Mouse (Mus musculus): Measurements from ENCODE around the gene Gprin1. TPM values are rescaled to one million over a fixed set of nuclear protein-coding genes. Genes with fewer than 3 reads are reported as not detected.

Gene Gprin1
- total RNA-seq, 2 experiments from 2014 or later: 135 to 142 TPM

DNA sequence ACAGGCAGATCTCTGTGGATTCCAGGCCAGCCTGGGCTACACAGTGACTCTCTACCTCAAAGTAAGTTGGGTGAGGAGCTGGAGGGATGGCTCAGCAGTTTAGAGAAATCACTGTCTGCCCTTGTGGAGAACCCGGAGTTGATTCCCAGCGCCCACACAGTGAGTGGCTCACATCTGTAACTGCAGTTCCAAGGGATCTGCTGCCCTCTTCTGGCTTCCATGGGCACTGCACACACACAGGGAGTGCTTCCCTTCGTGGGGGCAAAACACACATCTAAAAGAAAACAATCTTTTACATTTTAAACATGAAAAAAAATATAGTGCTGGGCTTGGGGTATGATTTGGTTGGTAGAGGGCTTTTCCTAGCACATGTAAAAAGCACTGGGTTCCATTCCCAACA lies 26.5 kb downstream of the Gprin1 start:
- no peak for DNase-seq

DNA sequence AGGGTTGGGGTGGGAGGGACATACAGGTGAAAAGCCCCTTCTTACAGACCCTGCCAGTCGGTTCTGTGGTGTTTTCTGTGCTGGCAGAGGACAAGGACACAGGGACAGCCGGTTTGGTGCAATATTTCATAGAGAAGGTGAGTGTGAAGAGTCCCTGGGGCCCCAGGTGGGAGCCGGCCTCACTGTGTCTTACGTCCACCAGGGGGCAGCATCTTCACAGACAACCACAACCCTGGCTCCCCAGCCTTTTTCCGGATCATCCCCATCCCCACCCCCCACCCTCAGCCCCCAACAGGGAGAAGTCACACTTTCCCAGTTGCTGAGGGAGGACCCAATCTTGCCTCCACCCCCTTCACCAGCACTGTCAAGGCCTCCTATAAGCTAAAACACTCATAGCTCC lies 32.8 kb downstream of the Gprin1 start:
- peak; percentile 49 to 58 for DNase-seq

DNA sequence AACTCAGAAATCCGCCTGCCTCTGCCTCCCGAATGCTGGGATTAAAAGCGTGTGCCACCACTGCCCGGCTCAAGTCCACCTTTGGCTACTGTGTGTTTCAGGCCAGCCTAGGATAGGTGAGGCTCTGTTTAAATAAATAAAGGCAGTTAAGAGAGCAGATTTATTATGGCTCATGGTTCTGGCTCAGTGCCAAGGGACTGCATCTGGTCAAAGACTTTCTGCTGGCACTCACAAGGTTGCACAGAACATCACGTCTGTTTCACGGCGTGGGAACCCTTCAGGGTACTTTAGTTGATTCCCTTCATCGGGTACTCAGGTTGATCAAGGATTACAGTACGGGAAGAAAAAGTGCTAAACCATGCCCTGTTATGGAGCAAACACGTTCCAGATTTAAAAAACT lies 34.7 kb downstream of the Gprin1 start:
- no peak for DNase-seq

DNA sequence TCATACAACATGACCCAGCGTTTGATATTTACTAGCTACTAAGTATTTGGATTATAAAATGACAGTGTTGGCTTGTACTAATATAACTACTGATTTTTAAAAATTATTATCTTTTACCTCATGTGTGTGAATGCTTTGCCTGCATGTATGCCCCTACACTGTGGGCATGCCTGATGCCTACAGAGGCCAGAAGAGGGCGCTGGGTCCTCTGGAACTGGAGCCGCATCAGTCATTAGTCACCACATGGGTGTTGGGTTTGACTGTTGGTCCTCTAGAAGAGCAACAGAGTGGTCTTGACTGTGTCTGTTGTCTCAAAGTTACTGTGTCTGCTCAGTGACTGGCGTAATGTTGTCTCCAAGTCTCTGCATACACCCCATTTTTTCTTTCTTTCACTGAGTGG lies 35.3 kb downstream of the Gprin1 start:
- no peak for DNase-seq

DNA sequence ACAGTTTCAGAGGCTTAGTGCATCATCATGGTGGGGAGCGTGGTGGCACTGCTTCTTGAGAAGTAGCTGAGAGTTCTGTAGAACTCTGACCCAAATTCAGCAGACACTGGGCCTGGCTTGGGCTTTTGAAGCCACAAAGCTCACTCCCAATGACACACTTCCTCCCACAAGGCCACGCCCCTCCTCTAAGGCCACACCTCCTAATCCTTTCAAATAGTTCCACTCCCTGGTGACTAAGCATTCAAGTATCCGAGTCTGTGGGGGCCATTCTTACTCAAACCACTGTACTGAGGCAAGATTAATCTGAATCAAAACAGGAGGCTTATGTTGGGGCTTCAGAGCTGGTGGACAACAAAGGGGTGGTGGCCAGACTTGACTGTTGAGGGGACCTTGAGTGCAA lies 38.8 kb downstream of the Gprin1 start:
- DNase-seq: no peak

DNA sequence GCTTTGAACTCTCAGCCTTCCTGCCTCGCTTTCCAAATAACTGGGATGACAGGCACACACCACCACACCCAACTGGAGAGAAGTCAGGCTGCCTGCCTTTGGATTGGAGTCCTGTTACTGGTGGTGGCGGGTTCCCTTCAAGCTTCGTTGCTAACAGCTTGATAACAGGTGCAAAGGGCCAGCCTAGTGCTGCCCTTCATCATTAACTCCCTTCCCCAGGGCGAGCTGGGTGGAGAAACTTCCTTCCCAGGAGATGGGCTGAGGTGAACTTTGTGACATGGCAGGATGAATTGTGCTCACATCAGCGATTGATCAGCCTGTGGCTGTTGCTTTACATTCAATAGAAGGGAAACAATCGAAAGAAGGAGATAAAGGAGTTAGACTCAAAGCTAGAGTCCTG lies 44.8 kb downstream of the Gprin1 start:
- no peak for DNase-seq

DNA sequence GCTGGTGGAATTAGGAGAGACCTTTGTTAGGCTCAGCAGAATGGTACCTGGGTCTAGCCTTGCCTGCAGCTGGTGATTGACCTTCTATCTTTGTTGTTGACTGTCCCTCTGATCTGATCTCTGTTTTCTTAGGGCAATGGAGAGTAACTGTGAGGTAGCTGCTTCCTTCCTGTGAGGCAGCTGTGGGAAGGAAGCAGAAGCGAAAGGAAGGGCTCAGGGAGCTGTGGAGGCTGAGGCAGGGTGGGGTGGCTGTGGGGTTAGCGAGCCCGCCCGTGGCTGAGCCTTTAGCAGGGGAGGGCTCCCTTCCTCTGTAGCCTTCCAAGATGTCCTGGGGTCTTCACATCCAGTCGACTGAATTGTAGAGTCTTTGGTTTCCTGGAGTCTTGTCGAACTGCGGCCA lies 47.2 kb downstream of the Gprin1 start:
- no peak for DNase-seq

DNA sequence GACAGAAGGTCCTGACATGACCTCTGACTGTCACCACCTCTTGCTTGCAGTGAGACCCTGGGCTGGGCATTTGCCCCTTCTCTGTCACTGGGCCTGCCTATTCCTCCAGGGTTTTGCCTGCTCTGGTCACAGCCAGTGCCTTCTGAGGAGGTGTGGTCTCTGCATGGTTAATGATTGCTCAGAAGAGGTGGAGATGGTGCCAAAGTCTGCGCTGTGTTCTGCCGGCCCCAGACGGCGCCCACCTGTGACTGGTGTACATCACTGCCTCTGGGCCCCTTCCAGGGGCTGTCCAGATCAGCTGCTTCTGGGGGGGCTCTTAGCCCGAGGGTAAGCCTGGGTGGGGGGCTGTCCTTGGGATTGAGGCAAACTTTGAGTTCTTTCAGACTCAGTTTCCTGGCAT lies 48.4 kb downstream of the Gprin1 start, which contains the start of gene Cdhr2:
Gene Cdhr2 (plus strand): TSS at position 219 of the 400 bp plus-strand sequence.
- DNase-seq: no peak

DNA sequence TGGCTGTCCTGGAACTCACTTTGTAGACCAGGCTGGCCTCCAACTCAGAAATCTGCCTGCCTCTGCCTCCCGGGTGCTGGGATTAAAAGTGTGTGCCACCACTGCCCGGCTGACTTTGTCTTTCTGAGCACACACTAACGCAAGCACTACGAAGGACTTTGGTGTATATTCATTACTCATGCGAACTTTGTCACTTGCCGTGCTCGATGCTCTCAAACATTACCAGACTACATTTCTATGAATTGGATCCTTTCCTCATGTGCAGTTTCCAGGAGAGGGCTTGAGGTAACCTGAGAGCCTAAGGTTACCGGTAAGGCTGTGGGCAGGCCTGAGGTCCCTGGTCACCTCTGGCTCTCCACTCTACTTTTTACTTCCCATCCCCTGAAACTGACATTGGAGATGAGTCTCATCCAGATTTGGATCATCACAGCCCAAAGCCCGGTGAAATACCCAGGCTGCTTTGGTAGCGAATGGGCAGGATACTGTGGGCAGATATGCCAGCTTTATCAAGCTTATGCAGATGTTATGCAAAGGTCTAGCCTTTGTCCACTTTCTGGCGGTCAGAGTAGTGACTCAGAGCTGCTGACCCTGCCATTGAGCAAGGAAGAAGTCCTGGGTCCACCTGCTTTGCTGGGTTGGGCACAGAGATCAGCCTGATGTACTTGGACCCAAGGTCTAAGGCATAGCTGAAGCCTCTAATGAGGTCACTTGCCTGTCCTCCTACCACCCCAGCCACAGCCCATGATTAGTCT lies 54.0 kb downstream of the Gprin1 start:
- DNase-seq: no peak

DNA sequence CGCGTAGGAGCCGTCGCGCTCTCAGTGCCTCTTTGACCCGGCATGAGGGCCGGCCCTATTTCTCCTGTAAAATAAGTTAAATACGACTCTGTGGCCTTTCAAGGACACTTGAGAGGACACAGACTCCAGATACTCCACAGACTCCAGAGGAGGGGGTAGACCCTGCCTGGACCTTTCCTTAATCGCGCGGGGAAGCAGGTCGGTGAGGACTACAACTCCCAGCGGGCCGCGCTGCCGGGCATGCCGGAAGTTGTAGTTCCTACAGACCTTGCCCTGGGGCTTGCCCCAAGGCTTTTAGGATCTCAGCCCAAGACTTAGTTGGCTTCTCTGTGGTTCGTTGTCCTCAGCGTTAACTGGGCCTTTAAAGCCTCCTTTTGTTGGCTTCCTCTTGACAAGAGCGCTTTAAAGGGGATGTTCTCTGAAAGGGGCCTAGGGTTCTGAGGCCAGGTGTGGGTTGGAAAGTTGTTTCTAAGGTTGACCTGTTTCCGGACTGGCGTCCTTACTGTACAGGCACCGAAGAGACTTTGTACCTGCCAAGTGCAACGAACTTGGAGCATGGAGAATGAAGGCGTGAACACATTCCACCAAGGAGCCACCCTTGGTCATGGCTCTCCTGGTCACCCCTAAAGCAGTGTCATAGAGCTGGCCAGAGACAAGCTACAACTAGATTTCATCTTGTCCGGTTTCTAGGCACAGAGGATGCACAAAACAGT lies 55.2 kb downstream of the Gprin1 start:
- no peak for DNase-seq

DNA sequence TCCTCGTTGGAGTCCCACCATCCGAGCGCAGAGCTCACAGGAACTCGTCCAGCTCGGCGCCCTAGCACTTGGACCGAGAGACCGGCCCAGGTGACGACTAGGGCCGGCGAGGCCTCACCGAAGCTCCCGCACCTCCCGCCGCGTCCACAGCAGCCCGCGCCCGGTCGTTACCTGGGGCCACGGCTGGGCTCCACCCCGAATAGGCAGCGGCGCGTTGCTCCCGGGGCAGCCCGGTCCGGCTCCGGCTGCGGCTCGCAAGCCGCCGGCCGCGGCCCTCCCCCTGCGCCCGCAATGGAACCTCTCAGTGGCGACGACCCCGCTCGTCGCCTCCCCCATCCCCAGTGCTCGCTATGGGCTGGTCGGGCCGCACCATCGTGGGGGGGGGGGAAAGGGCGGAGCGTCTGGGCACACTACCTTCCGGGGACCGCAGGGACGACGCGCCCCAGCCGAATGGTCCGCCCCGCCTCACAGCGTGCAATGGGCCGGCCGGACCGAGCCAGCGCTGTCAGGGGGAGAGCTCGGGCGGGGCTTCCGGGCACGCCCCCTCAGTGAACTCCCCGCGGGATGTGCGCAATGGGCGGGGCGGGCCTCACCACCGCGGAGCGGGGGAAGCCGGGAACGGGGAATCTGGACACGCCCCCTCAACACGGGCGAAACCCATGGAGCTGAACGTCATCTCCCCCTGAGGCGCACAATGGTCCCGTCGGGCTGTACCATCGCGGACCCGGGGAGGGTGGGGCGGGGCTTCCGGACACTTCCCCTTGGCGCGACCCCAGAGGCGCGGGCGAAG lies 55.9 kb downstream of the Gprin1 start, which contains the start of gene Rnf44:
Gene Rnf44 (minus strand): TSS at position 350 of the 790 bp plus-strand sequence.
- DNase-seq: peak; percentile 99 to 100

DNA sequence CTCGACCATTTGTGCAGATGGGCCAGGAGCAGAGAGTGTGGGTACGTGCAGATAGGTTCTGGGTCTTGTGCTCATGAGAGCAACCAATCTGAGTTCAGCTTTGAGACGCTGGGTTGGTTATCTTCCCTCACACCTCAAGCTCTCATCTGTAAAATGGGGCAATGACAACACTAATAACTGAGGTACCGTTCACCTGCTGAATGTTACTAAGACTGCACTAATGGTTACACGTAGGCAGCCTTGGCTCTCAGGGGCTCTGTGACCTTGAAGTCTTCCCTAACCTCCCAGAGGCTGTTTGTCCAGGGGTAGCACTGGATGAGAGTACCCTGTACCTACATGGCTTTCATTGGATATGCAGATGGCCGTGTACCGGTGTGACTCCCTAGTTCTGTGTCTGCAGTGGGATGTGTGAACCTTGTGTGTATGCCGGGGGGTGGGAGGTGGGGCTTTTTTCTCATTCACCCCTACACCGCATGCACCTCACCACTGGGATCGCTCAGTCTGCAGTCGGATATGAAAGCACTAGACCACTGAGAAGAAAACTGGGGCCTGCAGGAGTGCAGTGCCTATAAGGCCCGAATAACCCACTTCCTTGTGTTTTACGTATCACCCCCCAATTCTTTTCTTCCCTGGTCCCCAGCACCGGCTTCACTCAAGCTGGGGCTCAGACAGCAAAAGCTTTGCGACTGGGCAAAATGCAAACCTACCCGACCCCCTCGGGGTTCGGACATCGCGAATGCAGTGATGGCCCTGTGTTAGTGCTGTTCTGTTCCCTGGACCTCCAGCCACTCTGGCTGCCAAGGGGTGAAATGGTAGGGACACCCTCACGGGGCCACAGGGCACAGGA lies 56.7 kb downstream of the Gprin1 start:
- no peak for DNase-seq

DNA sequence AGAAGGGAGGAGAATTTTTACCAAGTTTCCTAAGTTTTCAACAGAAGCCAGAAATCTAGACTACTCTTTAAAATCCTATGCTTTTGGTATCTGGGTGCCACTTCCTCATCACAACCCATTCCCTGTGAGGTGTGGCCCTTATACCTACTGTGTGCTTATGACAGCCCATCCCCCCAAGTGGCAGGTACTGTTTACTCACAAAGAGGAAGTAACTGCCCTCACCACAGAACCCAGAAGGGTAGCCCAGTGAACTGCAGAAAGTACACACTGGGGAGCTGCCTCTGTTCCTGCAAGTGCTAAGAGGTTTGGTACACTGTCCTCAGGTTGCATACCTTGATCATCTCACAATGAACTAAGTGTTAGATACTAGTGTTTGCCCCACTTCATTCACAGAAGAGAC lies 57.9 kb downstream of the Gprin1 start:
- no peak for DNase-seq

DNA sequence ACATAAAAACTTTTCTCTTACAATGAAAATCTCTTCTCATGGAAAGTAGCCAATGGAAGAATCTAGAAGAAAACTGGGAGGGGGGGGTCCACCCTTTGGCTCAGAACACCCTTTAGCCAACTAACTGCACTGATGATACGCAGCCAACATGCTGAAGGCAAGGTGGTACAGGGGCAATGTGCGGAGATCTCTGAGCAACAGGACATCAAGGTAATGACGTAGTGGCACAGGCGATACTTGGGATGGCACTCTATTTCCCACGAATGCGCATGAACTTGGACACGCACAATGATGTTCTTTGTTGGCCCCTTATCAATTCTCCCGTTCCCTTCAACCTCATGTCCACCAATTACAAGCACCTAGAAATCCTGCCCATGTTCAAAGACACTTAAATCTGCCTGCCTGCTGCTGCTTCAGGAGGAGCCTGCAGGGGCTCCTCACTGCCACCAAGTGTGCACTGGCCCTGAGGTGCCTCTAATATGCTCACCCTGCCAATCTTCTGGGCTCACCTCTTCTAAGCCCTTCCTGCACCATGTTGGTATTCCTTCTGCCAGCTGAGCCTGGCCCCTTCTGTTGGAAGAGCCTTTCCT lies 59.4 kb downstream of the Gprin1 start:
- no peak for DNase-seq

DNA sequence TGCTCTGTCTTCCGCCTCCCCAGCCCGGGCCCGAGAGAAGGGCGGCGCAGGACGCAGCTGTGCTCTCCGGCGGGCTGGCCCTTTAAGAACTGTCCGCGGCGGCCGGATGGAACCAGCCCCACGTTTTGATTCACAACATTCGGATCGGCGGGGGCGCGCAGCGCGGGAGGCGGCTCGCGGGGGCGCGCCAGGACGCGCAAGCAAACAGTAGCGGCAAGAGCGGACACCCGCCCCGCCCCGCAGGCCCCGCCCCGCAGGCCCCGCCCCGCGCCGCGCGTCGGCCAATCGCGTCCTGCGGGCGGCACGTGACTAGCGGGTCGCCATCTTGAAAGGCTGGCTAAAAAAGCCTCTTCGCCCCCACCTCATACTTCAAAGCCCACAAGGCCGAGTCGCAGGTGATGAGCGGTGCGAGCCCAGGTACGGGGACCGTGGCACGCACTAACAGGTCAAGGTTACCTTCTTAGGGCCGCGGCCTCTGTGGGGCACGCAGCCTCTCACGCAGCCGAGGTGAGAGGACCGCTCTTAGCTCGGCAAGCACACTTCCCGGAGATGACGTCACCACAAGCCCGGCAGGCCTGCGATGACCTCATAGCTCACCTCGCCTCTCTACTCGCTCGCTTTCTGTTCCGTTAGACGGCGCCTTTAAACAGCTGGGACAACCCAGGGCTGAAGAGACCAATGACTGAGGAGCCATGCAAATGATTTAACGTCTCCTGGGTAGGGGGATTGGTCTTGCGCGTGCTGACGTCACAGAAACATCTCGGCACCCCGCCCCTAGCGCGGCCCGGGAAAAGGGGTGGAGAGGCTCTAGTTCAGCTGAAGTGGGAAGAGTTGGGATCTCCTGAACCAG lies 61.9 kb downstream of the Gprin1 start:
- peak; percentile 97 to 98 for DNase-seq

DNA sequence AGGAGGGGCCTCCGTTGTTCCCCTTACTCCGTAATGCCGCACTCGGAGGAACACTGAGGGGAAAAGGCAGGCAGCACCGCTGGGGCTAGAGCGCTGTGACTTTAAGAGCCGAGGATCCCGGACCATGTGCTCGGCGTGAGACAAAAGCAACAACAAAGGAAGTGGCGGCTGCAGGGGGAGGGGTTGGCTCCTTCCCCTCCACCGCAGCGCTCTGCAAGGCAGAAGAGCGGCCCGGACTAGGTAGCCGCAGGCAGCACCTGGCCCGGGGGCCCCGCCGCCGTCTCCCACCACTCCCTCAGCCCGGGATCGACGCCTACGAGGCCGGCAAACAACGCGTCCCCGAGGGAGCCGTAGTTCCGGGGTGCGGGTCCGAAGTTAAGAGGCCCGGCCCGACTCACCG lies 62.6 kb downstream of the Gprin1 start:
- peak; percentile 73 to 76 for DNase-seq

All from layer of hippocampus, postnatal 36 days (tissue).